Mouse (Mus musculus) ovary, adult 2 months (tissue): Measurements from ENCODE around the gene Krt25. TPM values are rescaled to one million over a fixed set of nuclear protein-coding genes. Genes with fewer than 3 reads are reported as not detected.

Experiments used
- polyA plus RNA-seq: library from polyadenylated mRNA; depleted of rRNA; stranded (reverse); fragments of >200 nt; gene quantifications from 2 replicates; pipeline ENCODE4 v1.2.3, GENCODE M21; 2012; rRNA removed

Krt25 gene
- 0.15 TPM in 1 of 2 replicates, not detected in the other for polyA plus RNA-seq

GRCm38 (mm10) chr11:99322851-99323250 is at the start of gene Krt25:
Krt25 (minus strand) TSS chr11:99322951.

GRCm38 (mm10) chr11:99351004-99351403 is 28.3 kb upstream of the Krt25 start, which contains the start of gene Krt27:
Krt27 (minus strand) TSS chr11:99351104.

GRCm38 (mm10) chr11:99337866-99338265 is 15.1 kb upstream of the Krt25 start, which contains the start of gene Krt26:
Krt26 (minus strand) TSS chr11:99337966.

GRCm38 (mm10) chr11:99284833-99285312 is 37.9 kb downstream of the Krt25 start, which contains the start of gene Krt24:
Krt24 (minus strand) TSS chr11:99285262.

Other genes with a start within 250 kb of the Krt25 start
- gene Tns4, start 233.6 kb downstream of the Krt25 start, polyA plus RNA-seq: 5.7 and 8.8 TPM in 2 replicates
- gene Ccr7, start 167.9 kb downstream of the Krt25 start, polyA plus RNA-seq: 1.5 and 1.7 TPM in 2 replicates
- 21.4 and 22.0 TPM in 2 replicates for gene Smarce1, start 91.9 kb downstream of the Krt25 start, polyA plus RNA-seq
- 0.03 TPM in 1 of 2 replicates, not detected in the other for gene Krt222, start 78.9 kb downstream of the Krt25 start, polyA plus RNA-seq
- gene Krt24, start 37.7 kb downstream of the Krt25 start, polyA plus RNA-seq: not detected in 2 replicates
- gene Krt26, start 15.0 kb upstream of the Krt25 start, polyA plus RNA-seq: not detected in 2 replicates
- gene Krt27, start 28.2 kb upstream of the Krt25 start, polyA plus RNA-seq: not detected in 2 replicates
- gene Krt28, start 52.0 kb upstream of the Krt25 start, polyA plus RNA-seq: 0.08 TPM in 1 of 2 replicates, not detected in the other
- gene Krt10, start 66.4 kb upstream of the Krt25 start, polyA plus RNA-seq: 1.5 TPM in 2 replicates
- gene Krt12, start 99.3 kb upstream of the Krt25 start, polyA plus RNA-seq: 0.87 and 2.0 TPM in 2 replicates
- gene Krt20, start 115.2 kb upstream of the Krt25 start, polyA plus RNA-seq: 0.58 and 0.64 TPM in 2 replicates
- 0.72 and 0.79 TPM in 2 replicates for gene Krt23, start 170.2 kb upstream of the Krt25 start, polyA plus RNA-seq
- not detected in 2 replicates for gene Krt39, start 198.4 kb upstream of the Krt25 start, polyA plus RNA-seq
- gene Krt40, start 220.2 kb upstream of the Krt25 start, polyA plus RNA-seq: not detected in 2 replicates
- not detected in 2 replicates for gene Krtap3-3, start 227.9 kb upstream of the Krt25 start, polyA plus RNA-seq
- gene Krtap3-2, start 233.9 kb upstream of the Krt25 start, polyA plus RNA-seq: not detected in 2 replicates
- gene Gm11939, start 236.5 kb upstream of the Krt25 start, polyA plus RNA-seq: not detected in 2 replicates
- gene Krtap3-1, start 243.7 kb upstream of the Krt25 start, polyA plus RNA-seq: not detected in 2 replicates